Mouse (Mus musculus): Measurements from ENCODE around the gene Clec18a.

- TF ChIP-seq EP300 (IDR thresholded peaks at IDR 0.05; ENCODE audit: low read depth) (no peak), CTCF (IDR thresholded peaks at IDR 0.05; ENCODE audit: low read depth) (no peak)
These were observed 62.2 kb downstream of the Clec18a start for GRCm38 (mm10) chr8:111030045-111030444.

All from heart, postnatal 0 days (tissue).